Mouse (Mus musculus): Measurements from ENCODE around the gene Sfrp2. TPM values are rescaled to one million over a fixed set of nuclear protein-coding genes. Genes with fewer than 3 reads are reported as not detected.

The Sfrp2 gene
- polyA plus RNA-seq, 1 experiment = 0.26 TPM

- TF ChIP-seq MYOD1 (IDR thresholded peaks at IDR 0.05; ENCODE audit: control insufficient read depth, insufficient read length, low read depth) = no peak
- TF ChIP-seq CTCF (IDR thresholded peaks at IDR 0.05; ENCODE audit: control insufficient read depth, insufficient read depth, insufficient read length) = no peak
- no peak for TF ChIP-seq USF1 (IDR thresholded peaks at IDR 0.05; ENCODE audit: low read depth)
- no peak for TF ChIP-seq CEBPB (IDR thresholded peaks at IDR 0.05; ENCODE audit: low read depth)
- TF ChIP-seq MAX (IDR thresholded peaks at IDR 0.05) = no peak
- TF ChIP-seq MYOG (IDR thresholded peaks at IDR 0.05; ENCODE audit: control insufficient read depth, extremely low read depth, insufficient read length) = no peak
- TF ChIP-seq FOSL1 (IDR thresholded peaks at IDR 0.05; ENCODE audit: insufficient read depth, low read length, poor library complexity, severe bottlenecking) = no peak
These were observed 33.4 kb downstream of the Sfrp2 start for GRCm38 (mm10) chr3:83799486-83799885.

DNA sequence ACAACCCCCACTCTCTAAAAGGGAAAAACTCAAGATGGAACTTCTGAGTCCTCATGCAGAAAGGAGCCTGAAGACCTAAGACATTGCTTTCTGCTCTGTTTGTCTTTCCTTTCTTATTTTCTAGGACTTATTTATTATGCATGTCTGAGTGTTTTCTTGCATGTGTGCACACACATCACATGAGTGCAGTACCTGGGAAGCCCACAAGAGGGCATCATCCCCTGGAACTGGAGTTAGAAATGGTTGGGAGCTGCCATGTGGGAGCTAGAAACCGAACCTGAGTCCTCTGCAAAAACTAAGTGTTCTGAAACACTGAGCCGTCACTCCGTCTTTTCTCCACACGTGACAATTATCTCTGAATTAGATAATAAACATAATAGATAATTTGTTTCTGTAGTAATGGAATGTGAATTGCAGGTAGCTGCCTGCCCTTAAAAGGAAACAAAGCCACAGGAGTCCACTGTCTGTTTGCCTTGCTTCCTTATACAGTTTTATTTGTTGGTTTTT is 35.6 kb downstream of the Sfrp2 start:
- no peaks in the 10 kb centered on the region for H3K27me3 ChIP-seq (ENCODE audit: control insufficient read depth, insufficient read depth, insufficient read length)
- H3K79me2 ChIP-seq (ENCODE audit: control insufficient read depth, insufficient read depth) = no peaks in the 10 kb centered on the region
- no peak overlapping the region for H3K4me3 ChIP-seq (ENCODE audit: insufficient read depth, poor library complexity, severe bottlenecking)
- no peaks in the 10 kb centered on the region for H3K36me3 ChIP-seq (ENCODE audit: control insufficient read depth, insufficient read depth)
- no peaks in the 10 kb centered on the region for H3K79me3 ChIP-seq (ENCODE audit: low read depth)
- TF ChIP-seq MYOG (IDR thresholded peaks at IDR 0.05; ENCODE audit: control insufficient read depth, extremely low read depth, insufficient read length) = no peak
- no peak for TF ChIP-seq MAX (IDR thresholded peaks at IDR 0.05)
- no peak for TF ChIP-seq CTCF (IDR thresholded peaks at IDR 0.05; ENCODE audit: control insufficient read depth, insufficient read depth, insufficient read length)
- H3ac ChIP-seq (ENCODE audit: control insufficient read depth, insufficient read length, low read depth) = no peak overlapping the region

More at GRCm38 (mm10) chr3:83799486-83799885, 33.4 kb downstream of the Sfrp2 start:
- no peaks in the 10 kb centered on the region for H3K79me3 ChIP-seq (ENCODE audit: low read depth)
- H3K27me3 ChIP-seq (ENCODE audit: control insufficient read depth, insufficient read depth, insufficient read length) = no peaks in the 10 kb centered on the region
- H3K36me3 ChIP-seq (ENCODE audit: control insufficient read depth, insufficient read depth) = no peaks in the 10 kb centered on the region
- no peaks in the 10 kb centered on the region for H3K79me2 ChIP-seq (ENCODE audit: control insufficient read depth, insufficient read depth)
- no peak overlapping the region for H3K4me3 ChIP-seq (ENCODE audit: insufficient read depth, poor library complexity, severe bottlenecking)
- no peak overlapping the region for H3ac ChIP-seq (ENCODE audit: control insufficient read depth, insufficient read length, low read depth)

- H3K27me3 ChIP-seq (ENCODE audit: control insufficient read depth, insufficient read depth, insufficient read length) = peaks cover 3% of the 10 kb centered on the region
- no peak overlapping the region for H3K4me3 ChIP-seq (ENCODE audit: insufficient read depth, poor library complexity, severe bottlenecking)
- H3ac ChIP-seq (ENCODE audit: control insufficient read depth, insufficient read length, low read depth) = no peak overlapping the region
- no peaks in the 10 kb centered on the region for H3K79me2 ChIP-seq (ENCODE audit: control insufficient read depth, insufficient read depth)
- H3K79me3 ChIP-seq (ENCODE audit: low read depth) = no peaks in the 10 kb centered on the region
- no peak for TF ChIP-seq MYOD1 (IDR thresholded peaks at IDR 0.05; ENCODE audit: control insufficient read depth, insufficient read length, low read depth)
- TF ChIP-seq CEBPB (IDR thresholded peaks at IDR 0.05; ENCODE audit: low read depth) = no peak
- no peak for TF ChIP-seq CTCF (IDR thresholded peaks at IDR 0.05; ENCODE audit: control insufficient read depth, insufficient read depth, insufficient read length)
- TF ChIP-seq FOSL1 (IDR thresholded peaks at IDR 0.05; ENCODE audit: insufficient read depth, low read length, poor library complexity, severe bottlenecking) = no peak
- no peak for TF ChIP-seq USF1 (IDR thresholded peaks at IDR 0.05; ENCODE audit: low read depth)
- TF ChIP-seq MAX (IDR thresholded peaks at IDR 0.05) = no peak
- no peaks in the 10 kb centered on the region for H3K36me3 ChIP-seq (ENCODE audit: control insufficient read depth, insufficient read depth)
These were observed 42.4 kb downstream of the Sfrp2 start for GRCm38 (mm10) chr3:83808483-83808882.

- no peak for TF ChIP-seq MYOD1 (IDR thresholded peaks at IDR 0.05; ENCODE audit: control insufficient read depth, insufficient read length, low read depth)
- TF ChIP-seq MAX (IDR thresholded peaks at IDR 0.05) = no peak
- TF ChIP-seq USF1 (IDR thresholded peaks at IDR 0.05; ENCODE audit: low read depth) = no peak
- TF ChIP-seq CEBPB (IDR thresholded peaks at IDR 0.05; ENCODE audit: low read depth) = no peak
- no peak for TF ChIP-seq FOSL1 (IDR thresholded peaks at IDR 0.05; ENCODE audit: insufficient read depth, low read length, poor library complexity, severe bottlenecking)
- no peak for TF ChIP-seq CTCF (IDR thresholded peaks at IDR 0.05; ENCODE audit: control insufficient read depth, insufficient read depth, insufficient read length)
- TF ChIP-seq MYOG (IDR thresholded peaks at IDR 0.05; ENCODE audit: control insufficient read depth, extremely low read depth, insufficient read length) = no peak
- H3K79me2 ChIP-seq (ENCODE audit: control insufficient read depth, insufficient read depth) = no peaks in the 10 kb centered on the region
- H3K79me3 ChIP-seq (ENCODE audit: low read depth) = no peaks in the 10 kb centered on the region
- no peaks in the 10 kb centered on the region for H3K36me3 ChIP-seq (ENCODE audit: control insufficient read depth, insufficient read depth)
- H3K27me3 ChIP-seq (ENCODE audit: control insufficient read depth, insufficient read depth, insufficient read length) = peaks cover 3% of the 10 kb centered on the region
- H3K4me3 ChIP-seq (ENCODE audit: insufficient read depth, poor library complexity, severe bottlenecking) = no peak overlapping the region
- H3ac ChIP-seq (ENCODE audit: control insufficient read depth, insufficient read length, low read depth) = no peak overlapping the region
These were observed 45.9 kb downstream of the Sfrp2 start for GRCm38 (mm10) chr3:83811987-83812386.

- Histone ChIP-seq H3K27me3 (ENCODE audit: control insufficient read depth, insufficient read depth, insufficient read length) (peaks cover 3% of the 10 kb centered on the region), H3K79me3 (ENCODE audit: low read depth) (no peaks in the 10 kb centered on the region), H3K4me3 (ENCODE audit: insufficient read depth, poor library complexity, severe bottlenecking) (no peak overlapping the region), H3K36me3 (ENCODE audit: control insufficient read depth, insufficient read depth) (no peaks in the 10 kb centered on the region), H3ac (ENCODE audit: control insufficient read depth, insufficient read length, low read depth) (no peak overlapping the region), H3K79me2 (ENCODE audit: control insufficient read depth, insufficient read depth) (no peaks in the 10 kb centered on the region)
- TF ChIP-seq CEBPB (IDR thresholded peaks at IDR 0.05; ENCODE audit: low read depth) = no peak
- no peak for TF ChIP-seq MYOG (IDR thresholded peaks at IDR 0.05; ENCODE audit: control insufficient read depth, extremely low read depth, insufficient read length)
- no peak for TF ChIP-seq USF1 (IDR thresholded peaks at IDR 0.05; ENCODE audit: low read depth)
- TF ChIP-seq MAX (IDR thresholded peaks at IDR 0.05) = no peak
- no peak for TF ChIP-seq MYOD1 (IDR thresholded peaks at IDR 0.05; ENCODE audit: control insufficient read depth, insufficient read length, low read depth)
- TF ChIP-seq CTCF (IDR thresholded peaks at IDR 0.05; ENCODE audit: control insufficient read depth, insufficient read depth, insufficient read length) = no peak
- TF ChIP-seq FOSL1 (IDR thresholded peaks at IDR 0.05; ENCODE audit: insufficient read depth, low read length, poor library complexity, severe bottlenecking) = no peak
These were observed 46.7 kb downstream of the Sfrp2 start for GRCm38 (mm10) chr3:83812863-83813262.

DNA sequence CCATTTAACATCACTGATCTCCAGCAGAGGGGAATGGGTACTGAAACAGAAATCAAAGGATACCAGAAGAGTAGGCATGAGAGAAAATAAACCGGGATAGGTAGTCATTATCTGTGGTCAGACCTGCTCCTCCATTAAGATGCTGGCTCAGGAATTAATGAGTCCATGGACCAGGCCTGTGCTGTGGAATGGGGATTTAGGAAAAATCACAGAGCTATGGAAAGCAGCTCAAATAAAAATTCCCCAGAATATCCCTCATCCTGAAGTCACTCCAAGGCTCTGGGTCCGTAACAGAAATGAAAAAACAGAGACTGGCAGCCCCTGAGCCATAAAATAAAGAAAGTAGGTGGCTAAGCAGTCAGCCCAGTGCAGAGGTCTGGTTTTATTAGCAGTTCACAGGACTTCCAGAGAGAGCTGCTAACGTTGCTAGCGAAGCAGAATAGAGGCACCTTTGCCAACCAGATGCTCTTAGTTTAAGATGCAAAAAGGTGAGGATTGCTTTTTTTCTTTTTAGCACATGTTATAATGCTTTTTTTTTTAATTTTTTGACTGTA is 50.3 kb downstream of the Sfrp2 start:
- no peaks in the 10 kb centered on the region for H3K36me3 ChIP-seq (ENCODE audit: control insufficient read depth, insufficient read depth)
- TF ChIP-seq MYOG (IDR thresholded peaks at IDR 0.05; ENCODE audit: control insufficient read depth, extremely low read depth, insufficient read length) = no peak
- TF ChIP-seq MYOD1 (IDR thresholded peaks at IDR 0.05; ENCODE audit: control insufficient read depth, insufficient read length, low read depth) = no peak
- TF ChIP-seq FOSL1 (IDR thresholded peaks at IDR 0.05; ENCODE audit: insufficient read depth, low read length, poor library complexity, severe bottlenecking) = no peak
- TF ChIP-seq USF1 (IDR thresholded peaks at IDR 0.05; ENCODE audit: low read depth) = no peak
- H3K79me2 ChIP-seq (ENCODE audit: control insufficient read depth, insufficient read depth) = no peaks in the 10 kb centered on the region
- no peak overlapping the region for H3ac ChIP-seq (ENCODE audit: control insufficient read depth, insufficient read length, low read depth)
- no peaks in the 10 kb centered on the region for H3K27me3 ChIP-seq (ENCODE audit: control insufficient read depth, insufficient read depth, insufficient read length)
- no peaks in the 10 kb centered on the region for H3K79me3 ChIP-seq (ENCODE audit: low read depth)
- no peak overlapping the region for H3K4me3 ChIP-seq (ENCODE audit: insufficient read depth, poor library complexity, severe bottlenecking)

Measured in C2C12 (cell line).